In genomic region chr4:133649989-133650699, GRCm38 (mm10) we compare ENCODE assay signal across 8 mouse cellular contexts. TPM values are rescaled to one million over a fixed set of nuclear protein-coding genes. Genes with fewer than 3 reads are reported as not detected.
DNase-seq lines count a peak whose midpoint lies in the region; ATAC-seq lines count a peak whose summit lies in the region.

Gene Zdhhc18, minus strand, starts transcription at chr4:133650154.

- DNase-seq in 3T3-L1 (ENCODE audit: low read depth, low spot score): peak; percentile 76
- DNase-seq in adrenal gland, adult 2 months: peak; percentile 78
- DNase-seq in embryo, embryonic 11 days: peak; percentile 82
- DNase-seq in gastrocnemius, postnatal 4 days (ENCODE audit: low spot score in 2 of 2): peak in 1 of 2 experiments; percentile 76
- peak; percentile 78 for DNase-seq in limb, embryonic 10.5 days (ENCODE audit: low spot score)
- DNase-seq in midbrain, embryonic 11.5 days (ENCODE audit: low spot score, missing footprints): peak; percentile 98
- peak; percentile 73 to 86 for DNase-seq in spleen, adult 18-20 months

- no peaks in the 10 kb centered on the region for H3K27me3 ChIP-seq in intestine, embryonic 15.5 days (replicated peaks)
- H3K27me3 ChIP-seq in limb, embryonic 10.5 days (ENCODE audit: low read depth, poor library complexity, severe bottlenecking): no peaks in the 10 kb centered on the region
- no peaks in the 10 kb centered on the region for H3K27me3 ChIP-seq in midbrain, embryonic 11.5 days (ENCODE audit: control insufficient read depth, insufficient read depth, low read length)

- H3K36me3 ChIP-seq in intestine, embryonic 15.5 days: no peaks in the 10 kb centered on the region
- no peaks in the 10 kb centered on the region for H3K36me3 ChIP-seq in limb, embryonic 10.5 days
- H3K36me3 ChIP-seq in midbrain, embryonic 11.5 days (ENCODE audit: control insufficient read depth, insufficient read depth, low read length): no peaks in the 10 kb centered on the region

- no peak within 1 kb of the TSS for H3K9ac ChIP-seq in intestine, embryonic 15.5 days
- H3K9ac ChIP-seq in midbrain, embryonic 11.5 days (ENCODE audit: low read length): peak within 1 kb of the TSS; percentile 42; the same call in 1 of the 2 replicates

- H3K27ac ChIP-seq in intestine, embryonic 15.5 days: 0 out of 2 replicates have a peak within 1 kb of the TSS, but pooled peaks have one; percentile 2
- peak within 1 kb of the TSS; percentile 61 for H3K27ac ChIP-seq in limb, embryonic 10.5 days
- H3K27ac ChIP-seq in midbrain, embryonic 11.5 days (ENCODE audit: low read depth, low read length): no peak within 1 kb of the TSS

- H3K9me3 ChIP-seq in intestine, embryonic 15.5 days: no peaks in the 10 kb centered on the region; the same call in 1 of the 2 replicates
- H3K9me3 ChIP-seq in limb, embryonic 10.5 days (replicated peaks): no peaks in the 10 kb centered on the region
- H3K9me3 ChIP-seq in midbrain, embryonic 11.5 days (ENCODE audit: control insufficient read depth, low read length): no peaks in the 10 kb centered on the region

- 0 out of 2 replicates have a peak within 1 kb of the TSS, but pooled peaks have one; percentile 19 for H3K4me3 ChIP-seq in intestine, embryonic 15.5 days (replicated peaks)
- H3K4me3 ChIP-seq in limb, embryonic 10.5 days: peak within 1 kb of the TSS; percentile 40
- no peak within 1 kb of the TSS for H3K4me3 ChIP-seq in midbrain, embryonic 11.5 days (ENCODE audit: low read depth, low read length)

- ATAC-seq in intestine, embryonic 15.5 days: peak; percentile 81
- no peak for ATAC-seq in midbrain, embryonic 11.5 days (ENCODE audit: low FRiP score)

- H3K4me2 ChIP-seq in intestine, embryonic 15.5 days (replicated peaks): peak within 1 kb of the TSS; percentile 43; the same call in 1 of the 2 replicates
- peak within 1 kb of the TSS; percentile 36 for H3K4me2 ChIP-seq in midbrain, embryonic 11.5 days

- H3K4me1 ChIP-seq in intestine, embryonic 15.5 days (replicated peaks): peaks cover 4% of the 10 kb centered on the region; the same call in 1 of the 2 replicates
- H3K4me1 ChIP-seq in limb, embryonic 10.5 days: peaks cover 5% of the 10 kb centered on the region; the same call in 1 of the 2 replicates
- no peaks in the 10 kb centered on the region for H3K4me1 ChIP-seq in midbrain, embryonic 11.5 days (ENCODE audit: control insufficient read depth, insufficient read depth, low read length)

- WGBS in intestine, embryonic 15.5 days: 35% methylated on average over 7 of the region's 7 CpGs
- 40% methylated on average over 7 of the region's 7 CpGs for WGBS in limb, embryonic 10.5 days
- 42% methylated on average over 7 of the region's 7 CpGs for WGBS in midbrain, embryonic 11.5 days

RNA-seq across cellular contexts. Expression of gene Zdhhc18, which starts in this region (rescaled TPM):
- total RNA-seq in adrenal gland, adult 2 months (2021): 10 to 100 TPM; 18.4 to 24.8 TPM
- polyA plus RNA-seq in adrenal gland, adult 2 months (2012; rRNA removed): 31.0 and 32.9 TPM in 2 replicates
- 10 to 100 TPM; 20.8 to 23.7 TPM for total RNA-seq in gastrocnemius, postnatal 4 days (2021)
- polyA plus RNA-seq in intestine, embryonic 15.5 days (2015; fragmentation: Nextera tagmentation; extraction: Ambion mirVana): 2.0 and 4.1 TPM in 2 replicates
- polyA plus RNA-seq in limb, embryonic 10.5 days (2016; fragmentation: Nextera tagmentation; extraction: Ambion mirVana): 3.6 and 4.0 TPM in 2 replicates
- 1.8 and 3.5 TPM in 2 replicates for polyA plus RNA-seq in midbrain, embryonic 11.5 days (2014; fragmentation: Nextera tagmentation; extraction: Ambion mirVana)
